Mouse (Mus musculus) testis, adult 2 months (tissue): Measurements from ENCODE around the gene Samd4. TPM values are rescaled to one million over a fixed set of nuclear protein-coding genes. Genes with fewer than 3 reads are reported as not detected.

Experiments used
- H3K27ac ChIP-seq: fragments of 200-500 bp; 2 replicates; pipeline ENCODE4 v1.5.1; 2012; ENCODE audit warnings: low read depth, low read length; ENCODE audit not compliant: control insufficient read depth, insufficient read depth
- H3K27me3 ChIP-seq: fragments of 200-500 bp; 2 replicates; pipeline ENCODE4 v1.6.1; 2012; ENCODE audit warnings: mild to moderate bottlenecking, low read length, moderate library complexity; ENCODE audit not compliant: control insufficient read depth, insufficient read depth
- H3K36me3 ChIP-seq: fragments of 200-500 bp; 2 replicates; pipeline ENCODE4 v1.6.1; 2012; ENCODE audit warnings: mild to moderate bottlenecking, low read length; ENCODE audit not compliant: control insufficient read depth, insufficient read depth
- H3K4me1 ChIP-seq: fragments of 200-500 bp; 2 replicates; pipeline ENCODE4 v1.6.1; 2012; ENCODE audit warnings: low read length; ENCODE audit not compliant: control insufficient read depth, insufficient read depth
- H3K4me3 ChIP-seq: fragments of 200-500 bp; 2 replicates; pipeline ENCODE4 v1.5.1; 2012; ENCODE audit warnings: low read depth, mild to moderate bottlenecking, low read length, moderate library complexity, mixed read lengths; ENCODE audit not compliant: control insufficient read depth
- CTCF ChIP-seq: fragments of 200-500 bp; IDR thresholded peaks from 2 replicates; pipeline ENCODE4 v1.5.1; 2012; ENCODE audit warnings: low read depth, mild to moderate bottlenecking, inconsistent platforms, low read length, moderate library complexity; ENCODE audit not compliant: control insufficient read depth, insufficient read depth, insufficient replicate concordance
- POLR2A ChIP-seq: fragments of 200-500 bp; IDR thresholded peaks from 2 replicates; pipeline ENCODE4 v1.6.1; 2012; ENCODE audit warnings: low read depth, mild to moderate bottlenecking, inconsistent platforms, low read length, moderate library complexity; ENCODE audit not compliant: control insufficient read depth
- polyA plus RNA-seq: library from polyadenylated mRNA; depleted of rRNA; stranded (reverse); fragments of >200 nt; gene quantifications from 2 replicates; pipeline ENCODE4 v1.2.3, GENCODE M21; 2012

Samd4 gene
- polyA plus RNA-seq, 1 experiment: 693 TPM

- Histone ChIP-seq H3K27me3 (no peaks in the 10 kb centered on the region), H3K4me3 (no peak overlapping the region), H3K4me1 (no peaks in the 10 kb centered on the region), H3K36me3 (no peaks in the 10 kb centered on the region), H3K27ac (no peak overlapping the region)
- TF ChIP-seq POLR2A (no peak), CTCF (no peak)
These were observed 233.6 kb downstream of the Samd4 start for GRCm38 (mm10) chr14:47116062-47116762.

GRCm38 (mm10) chr14:47117522-47117921 is 234.9 kb downstream of the Samd4 start:
- Histone ChIP-seq H3K27me3 (no peaks in the 10 kb centered on the region), H3K4me3 (no peak overlapping the region), H3K36me3 (no peaks in the 10 kb centered on the region), H3K27ac (no peak overlapping the region), H3K4me1 (no peaks in the 10 kb centered on the region)
- TF ChIP-seq POLR2A (no peak), CTCF (no peak)

GRCm38 (mm10) chr14:47127987-47128386 is 245.3 kb downstream of the Samd4 start:
- no peaks in the 10 kb centered on the region for H3K4me1 ChIP-seq
- no peak for TF ChIP-seq CTCF
- no peak for TF ChIP-seq POLR2A
- H3K36me3 ChIP-seq: no peaks in the 10 kb centered on the region
- H3K4me3 ChIP-seq: no peak overlapping the region
- H3K27ac ChIP-seq: no peak overlapping the region
- H3K27me3 ChIP-seq: no peaks in the 10 kb centered on the region

- no peaks in the 10 kb centered on the region for H3K27me3 ChIP-seq
These were observed 251.3 kb downstream of the Samd4 start for GRCm38 (mm10) chr14:47133948-47134347.

GRCm38 (mm10) chr14:47136637-47137036 is 254.0 kb downstream of the Samd4 start:
- H3K27me3 ChIP-seq: no peaks in the 10 kb centered on the region
- no peaks in the 10 kb centered on the region for H3K36me3 ChIP-seq
- H3K27ac ChIP-seq: no peak overlapping the region
- TF ChIP-seq POLR2A (no peak), CTCF (no peak)
- H3K4me3 ChIP-seq: no peak overlapping the region
- no peaks in the 10 kb centered on the region for H3K4me1 ChIP-seq

More at GRCm38 (mm10) chr14:47133948-47134347, 251.3 kb downstream of the Samd4 start:
- TF ChIP-seq CTCF (no peak), POLR2A (no peak)
- Histone ChIP-seq H3K4me3 (no peak overlapping the region), H3K4me1 (no peaks in the 10 kb centered on the region), H3K27ac (no peak overlapping the region), H3K36me3 (no peaks in the 10 kb centered on the region)

- no peaks in the 10 kb centered on the region for H3K36me3 ChIP-seq
- no peak overlapping the region for H3K4me3 ChIP-seq
- H3K4me1 ChIP-seq: no peaks in the 10 kb centered on the region
- no peak overlapping the region for H3K27ac ChIP-seq
- TF ChIP-seq POLR2A (no peak), CTCF (no peak)
- H3K27me3 ChIP-seq: no peaks in the 10 kb centered on the region
These were observed 256.2 kb downstream of the Samd4 start for GRCm38 (mm10) chr14:47138853-47139252.

- Histone ChIP-seq H3K36me3 (no peaks in the 10 kb centered on the region), H3K4me3 (no peak overlapping the region; the same call in 1 of the 2 replicates), H3K4me1 (peaks cover 5% of the 10 kb centered on the region), H3K27me3 (no peaks in the 10 kb centered on the region), H3K27ac (no peak overlapping the region)
- TF ChIP-seq POLR2A (no peak), CTCF (no peak)
These were observed 261.7 kb downstream of the Samd4 start for GRCm38 (mm10) chr14:47144326-47144725.
